Mouse (Mus musculus) CD8-positive naive resting alpha-beta T cell, adult 2 months (primary cell): ENCODE measurements around the gene St7.
"Not testable (repeated sequence)": the region's sequence is repeated elsewhere in the genome, so short reads cannot be mapped to it uniquely, and the experiment has no call there.

Source experiments
- DNase-seq, 2 experiments: peaks; one replicate each; pipeline ENCODE4 v3.0.0; 2022; ENCODE audit warnings: low read depth in 2 of 2, low spot score in 2 of 2

The St7 gene

DNA sequence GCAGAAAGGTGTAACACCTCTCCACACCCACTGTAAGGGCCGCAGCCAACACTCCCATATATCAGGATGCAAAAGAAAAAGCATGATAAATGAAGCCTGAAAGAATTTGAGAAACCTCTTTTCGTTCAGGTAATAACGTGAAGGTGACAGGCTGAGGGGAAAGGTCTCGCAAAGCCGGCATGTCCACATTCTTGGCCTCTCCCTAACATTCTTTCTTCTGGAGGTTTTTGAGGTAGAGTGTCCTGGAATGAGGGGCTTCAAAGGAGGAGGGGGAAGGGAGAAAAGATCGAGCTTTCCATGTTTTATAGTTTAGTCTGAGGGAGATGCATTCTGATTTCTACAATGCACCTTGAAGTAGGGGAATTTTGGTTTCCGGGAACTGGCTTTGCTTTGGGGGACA is at the start of gene St7:
Gene St7, plus strand, starts transcription at position 287 of the 400 bp plus-strand sequence.
- no peak for DNase-seq

DNA sequence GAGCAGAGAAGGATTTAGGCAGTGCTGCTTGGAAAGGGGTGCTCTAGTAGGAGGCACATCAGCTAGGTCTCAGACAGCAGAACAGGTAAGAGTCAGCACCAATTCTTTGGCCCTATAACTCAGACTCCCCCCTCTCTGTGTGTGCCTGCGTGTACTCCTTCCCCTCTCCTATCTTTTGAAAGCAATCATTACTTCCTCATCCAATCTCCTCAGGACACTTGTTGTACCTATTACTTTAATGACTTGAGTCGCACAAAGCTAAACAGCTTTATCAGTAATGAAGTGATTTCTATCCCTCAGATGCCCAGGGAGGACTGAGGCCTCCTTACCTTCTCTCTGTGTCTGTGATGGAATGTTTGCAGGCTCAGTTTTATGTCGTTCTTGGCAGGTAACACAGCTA is 46.6 kb upstream of the St7 start:
- no peak for DNase-seq

DNA sequence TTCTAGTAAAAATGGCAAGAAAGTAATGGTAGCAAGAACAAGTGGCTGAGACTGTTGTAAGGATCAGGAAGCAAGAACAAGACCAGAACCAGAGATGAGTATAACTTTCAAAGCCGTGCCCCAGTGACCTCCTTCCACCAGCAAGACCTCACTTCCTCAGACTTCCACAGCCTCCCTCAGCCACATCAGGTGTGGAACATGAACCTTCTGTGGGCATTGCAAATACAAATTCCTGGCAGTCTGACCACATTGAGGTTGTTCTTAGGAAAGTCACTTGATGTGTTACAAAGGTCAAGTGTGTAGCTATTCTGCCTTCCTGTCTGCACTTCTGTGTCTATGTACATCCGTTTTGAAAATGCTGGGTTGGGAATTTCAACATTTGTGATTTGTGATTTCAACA is 40.6 kb upstream of the St7 start:
- DNase-seq = no peak

DNA sequence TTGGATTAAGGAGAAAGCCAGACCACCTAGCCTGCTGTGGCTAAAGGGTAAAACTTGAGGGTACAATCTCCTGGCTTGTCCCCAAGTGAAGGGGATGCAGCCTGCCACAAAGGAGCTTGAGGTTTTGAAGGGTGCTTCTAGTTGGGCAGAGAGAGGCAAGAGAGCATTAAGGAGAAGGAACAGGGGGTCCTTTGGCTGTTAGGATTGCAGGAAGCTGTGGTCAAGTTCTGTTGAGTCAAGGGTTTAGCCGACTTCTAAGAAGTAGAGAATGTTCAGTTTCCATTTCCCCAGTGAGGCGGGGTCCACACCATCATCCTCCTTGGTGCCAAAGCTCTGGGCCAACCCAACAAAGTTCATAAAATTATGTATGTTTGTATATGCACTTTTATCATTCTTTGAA is 37.7 kb upstream of the St7 start:
- no peak for DNase-seq

DNA sequence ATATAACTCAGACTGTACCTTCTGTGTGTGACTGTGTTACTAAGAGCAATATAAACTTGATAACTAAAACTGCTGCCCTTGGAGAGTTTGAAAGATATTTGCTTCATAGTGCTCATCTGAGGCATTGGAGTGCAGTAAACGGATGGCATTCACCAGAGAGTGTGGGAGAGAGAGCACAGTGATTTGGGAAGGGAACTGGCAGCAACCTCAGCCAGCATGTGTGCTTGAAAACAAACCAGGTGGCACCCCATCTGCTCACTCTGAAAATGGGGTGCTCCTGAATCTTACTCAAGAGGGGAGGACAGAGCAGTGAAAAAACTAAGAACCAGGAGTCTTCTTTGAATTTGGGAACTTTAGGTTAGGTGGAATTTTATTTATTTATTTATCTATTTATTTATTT is 35.4 kb upstream of the St7 start:
- no peak for DNase-seq

DNA sequence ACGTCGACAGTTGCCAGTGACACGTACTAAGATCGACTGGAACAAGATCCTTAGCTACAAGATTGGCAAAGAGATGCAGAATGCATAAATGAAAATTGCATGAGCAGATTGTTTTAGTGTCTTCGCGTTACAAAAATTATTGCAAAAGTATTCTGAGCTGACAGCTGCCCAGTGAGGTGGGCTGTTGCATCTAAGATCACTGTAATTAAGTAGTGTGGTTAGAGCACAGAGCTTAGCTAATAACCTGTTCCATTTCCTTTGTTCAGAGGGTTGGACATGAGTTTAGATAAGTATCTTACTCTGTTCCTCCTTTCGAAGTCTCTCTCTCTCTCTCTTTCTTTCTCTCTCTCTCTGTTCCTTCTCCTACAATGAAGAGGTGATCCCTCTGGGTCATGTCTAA is 27.4 kb upstream of the St7 start:
- no peak for DNase-seq

DNA sequence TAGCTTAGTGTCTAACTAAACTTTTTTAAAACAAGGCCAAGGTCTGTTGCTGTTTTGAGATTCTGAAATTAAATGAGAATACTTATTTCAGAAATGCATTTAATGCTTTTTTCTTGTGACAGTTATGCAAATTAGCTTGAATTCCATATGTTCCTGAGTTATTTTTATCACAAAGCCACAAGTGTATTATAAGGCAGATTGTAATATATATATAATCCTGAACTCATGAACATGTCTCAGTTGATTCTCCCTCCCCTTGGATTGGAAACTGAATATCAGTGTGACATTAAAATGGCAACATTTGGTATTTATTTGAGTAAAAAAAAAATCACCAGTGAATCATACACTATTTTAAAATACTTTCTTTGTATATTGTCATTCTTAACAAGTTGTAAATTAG is 26.7 kb upstream of the St7 start:
- DNase-seq = no peak

DNA sequence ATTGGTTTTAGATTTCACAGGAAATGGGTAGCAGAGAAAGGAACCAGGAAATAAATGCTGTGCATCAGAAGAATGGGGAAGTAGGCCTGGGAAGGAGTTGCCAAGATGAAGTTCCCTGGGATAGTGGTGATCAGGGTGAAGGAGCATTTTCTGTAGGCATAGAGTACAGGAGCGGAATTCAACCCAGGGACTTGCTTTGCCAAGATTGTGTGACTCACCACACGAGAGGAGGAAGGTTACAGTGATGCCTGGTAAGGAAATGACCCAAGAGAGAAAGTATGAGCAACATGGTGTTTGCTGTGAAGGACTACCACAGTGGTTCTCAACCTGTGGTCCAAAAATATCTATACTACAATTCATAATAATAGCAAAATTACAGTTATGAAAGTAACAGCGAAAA is 24.9 kb upstream of the St7 start:
- DNase-seq = no peak

DNA sequence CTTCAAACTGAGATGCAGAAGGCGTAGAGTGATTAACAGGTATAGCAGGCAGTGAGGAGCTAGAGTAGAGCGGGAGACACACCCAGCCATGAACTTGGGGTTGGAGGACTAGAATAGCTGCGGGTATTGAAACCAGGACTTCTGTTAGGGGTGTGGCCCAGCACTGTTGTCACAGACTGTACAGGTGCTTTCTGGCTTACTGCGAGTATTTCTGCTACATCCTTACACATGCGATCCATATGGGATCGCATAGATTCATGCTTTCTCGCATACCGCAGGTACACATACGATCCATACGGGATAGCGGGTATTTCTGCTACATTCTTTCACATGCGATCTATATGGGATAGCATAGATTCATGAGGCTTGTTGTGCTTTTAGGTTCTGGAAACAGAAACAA is 24.4 kb upstream of the St7 start:
- DNase-seq = no peak

DNA sequence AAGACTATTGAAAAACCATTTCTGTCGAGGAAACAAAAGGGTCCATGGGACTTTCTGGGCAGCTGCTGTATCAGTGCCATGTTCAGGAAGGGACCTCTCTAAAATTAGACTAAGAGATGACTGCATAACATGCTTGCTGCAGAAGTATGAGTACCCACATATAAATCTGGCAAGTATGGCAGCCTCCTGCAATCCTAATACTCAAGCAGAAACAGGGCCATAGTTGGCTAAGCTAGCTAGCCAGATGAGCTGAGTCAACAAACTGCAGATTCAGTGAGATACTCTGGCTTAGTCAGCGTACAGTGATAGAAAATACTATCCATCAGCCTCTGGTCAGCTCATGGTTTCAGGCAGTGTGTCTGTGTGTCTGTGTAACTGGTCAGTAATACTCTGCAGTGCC is 22.9 kb upstream of the St7 start:
- DNase-seq = no peak

DNA sequence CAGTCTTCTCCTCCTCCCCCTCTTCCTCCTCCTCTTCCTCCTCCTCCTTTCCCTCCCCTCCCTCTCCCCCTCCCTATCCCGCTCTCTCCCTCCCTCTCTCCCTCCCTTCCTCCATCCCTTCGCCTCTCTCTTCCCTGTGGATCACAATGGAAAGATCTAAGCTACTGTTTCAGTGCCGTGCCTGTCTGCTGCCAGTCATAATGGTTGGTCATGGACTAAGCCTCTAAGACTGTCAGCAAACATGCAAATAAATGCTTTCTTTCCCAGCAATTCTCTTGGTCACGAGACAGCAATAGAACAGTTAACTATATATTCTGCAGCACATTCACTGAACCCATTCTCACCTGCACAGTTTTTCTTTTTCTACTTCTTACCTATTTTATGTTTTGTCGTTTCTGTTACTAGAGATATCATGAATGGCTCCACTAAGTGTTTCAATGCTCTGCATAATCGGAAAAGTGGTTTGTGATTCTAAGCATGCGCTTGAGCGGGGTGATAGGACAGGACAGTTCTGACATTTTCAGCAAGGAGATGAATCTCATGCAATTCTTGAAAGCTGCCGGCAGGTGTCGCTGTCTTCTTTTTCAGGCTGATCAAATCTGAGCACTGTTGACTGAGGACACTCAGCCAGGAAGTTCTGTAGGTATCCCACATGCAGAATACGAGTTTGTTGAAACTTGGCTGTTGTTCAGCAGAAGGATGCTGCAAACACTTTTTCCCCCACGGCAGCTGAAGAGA is 17.5 kb upstream of the St7 start:
- peak; percentile 35 to 54 for DNase-seq

DNA sequence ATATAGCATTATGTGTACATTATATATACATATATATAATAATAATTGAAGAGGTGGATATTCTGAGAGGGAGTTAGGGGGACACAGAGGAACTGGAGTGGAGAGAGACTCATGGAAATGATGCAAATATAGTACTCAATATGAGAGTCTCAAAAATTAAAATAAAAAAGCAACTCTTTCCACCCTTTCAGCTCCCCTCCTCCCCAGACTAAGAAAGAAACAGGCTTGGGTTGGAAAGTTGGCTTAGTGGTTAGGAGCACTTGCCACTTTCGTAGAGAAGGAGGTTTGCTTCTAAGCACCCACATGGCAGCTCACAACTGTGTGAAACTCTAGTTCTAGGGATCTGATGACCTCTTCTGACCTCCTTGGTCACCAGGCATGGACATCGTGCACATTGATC is 15.7 kb upstream of the St7 start:
- no peak for DNase-seq

DNA sequence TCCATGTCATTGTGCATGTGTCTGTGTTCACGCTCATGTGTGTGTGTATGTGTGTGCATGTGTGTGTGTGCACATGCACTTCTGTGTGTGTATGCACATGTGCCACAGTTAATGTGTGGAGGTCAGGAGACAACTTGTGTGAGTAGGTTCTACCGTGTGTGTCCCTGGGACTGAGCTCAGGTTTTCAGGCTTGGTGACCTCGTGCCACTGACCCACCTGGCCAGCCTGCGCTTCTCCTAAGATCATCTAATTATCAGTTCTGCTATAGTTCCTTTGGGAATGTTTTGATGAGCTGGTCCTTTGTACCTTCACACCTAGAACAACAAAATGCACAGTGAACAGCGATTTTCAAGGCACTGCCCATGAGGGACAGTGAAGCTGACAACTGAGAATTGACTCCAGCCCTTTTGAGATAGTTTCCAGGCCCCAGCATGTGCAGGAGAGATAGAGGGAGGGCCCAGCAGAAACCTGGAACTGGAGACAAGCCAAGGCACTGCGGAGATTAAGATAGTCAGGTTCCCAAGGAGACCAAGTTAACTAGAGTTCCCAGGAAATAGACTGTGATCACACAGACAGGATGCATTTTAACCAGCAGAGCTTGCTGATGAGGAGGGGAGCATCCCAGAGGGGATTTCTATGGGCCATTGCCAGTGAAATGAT is 12.3 kb upstream of the St7 start:
- no peak for DNase-seq

DNA sequence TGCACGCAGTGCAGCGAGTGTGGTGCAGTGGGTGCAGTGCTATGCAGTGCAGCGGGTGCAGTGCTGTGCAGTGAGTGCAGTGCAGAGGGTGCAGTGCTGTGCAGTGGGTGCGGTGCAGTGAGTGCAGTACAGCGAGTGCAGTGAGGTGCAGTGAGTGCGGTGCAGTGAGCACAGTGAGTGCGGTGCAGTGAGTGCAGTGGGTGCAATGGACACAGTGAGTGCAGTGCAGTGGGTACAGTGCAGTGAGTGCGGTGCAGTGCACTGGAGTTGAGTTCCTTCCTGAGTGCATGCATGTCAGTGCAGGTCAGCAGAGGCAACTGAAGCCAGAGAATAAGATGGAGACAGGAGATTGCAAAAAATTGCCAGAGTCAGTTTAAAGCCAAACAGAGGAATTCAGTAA is 10.9 kb upstream of the St7 start:
- DNase-seq = no peak

DNA sequence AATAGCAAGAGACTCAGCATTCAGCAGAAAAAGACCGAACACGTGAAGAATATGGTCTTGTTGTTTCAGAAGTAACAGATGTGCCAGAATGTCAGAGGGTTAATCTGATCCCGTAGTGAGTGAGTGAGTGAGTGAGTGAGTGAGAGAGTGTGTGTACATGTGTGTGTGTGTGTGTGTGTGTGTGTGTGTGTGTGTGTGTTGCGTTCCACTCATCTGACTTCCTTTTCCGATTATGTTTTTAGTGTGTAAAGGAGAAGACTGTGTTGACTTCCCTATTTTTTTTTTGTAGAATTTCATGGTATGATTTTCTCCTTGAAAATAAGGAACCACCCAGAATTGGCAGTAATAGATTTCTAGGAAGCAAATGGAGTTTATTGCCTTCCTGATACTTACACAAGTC is 4.1 kb upstream of the St7 start:
- DNase-seq = no peak

DNA sequence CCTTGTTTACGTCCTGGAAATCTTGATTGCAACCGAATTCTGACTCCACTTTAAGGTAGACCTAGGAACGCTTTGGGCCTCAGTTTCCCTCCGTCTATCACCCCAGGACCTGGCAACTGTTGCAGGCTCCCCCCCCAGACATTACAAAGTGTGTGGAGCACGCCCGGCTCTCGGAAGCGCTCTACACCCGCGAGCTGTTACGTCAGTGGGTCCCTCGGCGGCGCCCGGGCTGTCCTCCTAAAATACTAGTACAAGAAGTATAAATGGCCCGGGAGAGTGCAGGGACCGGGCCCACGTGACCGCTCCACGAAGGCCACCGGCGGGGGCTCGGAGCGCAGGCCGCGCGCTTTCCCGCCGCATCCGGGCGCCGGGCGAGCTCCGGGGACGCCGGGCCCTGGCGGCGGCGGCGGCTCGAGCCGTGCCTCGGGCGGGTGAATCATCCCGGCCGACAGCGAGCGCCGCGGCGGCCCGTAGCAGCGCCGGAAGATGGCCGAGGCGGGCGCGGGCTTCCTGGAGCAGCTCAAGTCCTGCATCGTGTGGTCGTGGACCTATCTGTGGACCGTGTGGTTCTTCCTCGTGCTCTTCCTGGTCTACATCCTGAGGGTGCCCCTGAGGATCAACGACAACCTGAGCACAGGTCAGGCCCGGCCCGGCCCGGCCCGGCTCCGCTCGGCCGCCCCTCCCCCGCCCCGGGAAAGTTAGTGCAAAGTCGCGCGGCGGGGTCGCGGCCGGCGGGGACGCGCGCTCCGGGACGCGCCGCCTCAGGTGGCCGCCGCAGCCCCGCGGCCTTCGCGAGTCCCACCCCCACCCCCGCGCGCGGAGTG is 1.2 kb downstream of the St7 start:
- peak; percentile 38 to 40 for DNase-seq

DNA sequence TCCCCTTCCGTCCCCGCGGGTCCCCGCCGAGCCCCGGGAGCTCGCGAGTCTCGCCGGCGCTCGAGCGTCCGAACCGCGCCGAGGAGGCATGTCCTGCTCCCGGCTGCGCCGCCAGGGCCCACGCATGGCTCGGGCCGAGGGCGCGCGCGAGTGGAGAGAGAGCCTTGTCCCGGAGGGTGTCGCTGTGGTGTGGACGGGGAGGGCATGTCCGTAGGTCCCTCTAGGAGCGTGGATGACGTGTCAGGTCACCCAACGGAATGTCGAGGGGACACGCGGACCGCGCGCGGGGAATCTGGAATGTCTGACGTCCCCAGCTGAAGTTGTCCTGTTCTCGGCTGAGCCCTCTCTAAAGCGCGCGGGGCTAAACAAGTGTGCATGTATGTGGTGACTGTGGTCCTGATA is 1.8 kb downstream of the St7 start:
- DNase-seq = peak; percentile 38 to 47

DNA sequence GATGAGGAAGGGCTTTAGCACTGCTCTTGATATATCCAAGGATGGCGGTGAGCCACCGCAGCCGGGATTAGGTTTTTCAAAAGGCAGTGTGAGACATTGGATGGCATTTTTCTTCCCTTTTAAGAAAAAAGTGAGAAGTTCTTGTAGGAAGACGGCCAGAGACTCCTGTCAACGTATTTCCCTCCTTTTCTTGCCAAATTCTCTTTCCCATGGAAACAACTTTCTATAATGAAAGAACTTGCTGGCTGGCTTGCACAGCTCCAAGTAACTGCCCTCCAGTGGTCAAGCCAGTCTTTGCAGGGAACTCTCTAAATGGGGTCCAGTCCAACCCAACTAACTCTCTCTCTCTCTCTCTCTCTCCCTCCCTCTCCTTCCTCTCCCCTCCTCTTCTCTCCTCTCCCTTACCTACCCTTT is 3.6 kb downstream of the St7 start:
- DNase-seq = no peak

DNA sequence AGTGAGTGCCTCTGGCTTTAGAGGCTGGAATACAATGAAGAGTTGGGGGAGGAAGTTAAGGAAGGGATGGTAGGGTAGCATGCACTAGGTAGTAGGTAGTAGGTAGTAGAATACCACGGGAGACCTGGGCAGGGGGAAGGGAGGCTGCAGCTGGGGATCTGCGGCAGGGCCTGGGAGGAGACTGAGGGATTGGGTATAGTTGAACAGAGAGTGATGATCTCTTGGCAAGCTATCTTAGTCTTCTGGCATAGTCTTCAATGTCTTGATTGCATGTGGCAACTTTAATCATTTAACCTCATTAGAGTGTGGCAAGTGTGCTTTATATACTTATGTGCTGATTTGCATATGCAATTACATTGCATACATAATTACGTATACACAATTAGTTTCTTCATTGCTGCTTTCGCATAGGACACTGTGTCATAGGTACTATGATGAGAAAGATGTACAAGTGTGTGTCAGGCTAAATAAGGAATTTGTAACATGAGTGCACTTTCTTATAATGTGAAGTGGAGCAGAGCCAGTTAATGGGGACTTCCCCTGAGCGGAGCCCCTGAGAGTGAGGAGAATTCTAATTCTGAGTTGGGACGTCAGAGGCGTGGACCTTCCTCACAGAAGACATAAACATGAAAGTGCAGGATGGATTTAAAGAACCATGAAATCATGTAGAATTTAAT is 8.3 kb downstream of the St7 start:
- no peak for DNase-seq

DNA sequence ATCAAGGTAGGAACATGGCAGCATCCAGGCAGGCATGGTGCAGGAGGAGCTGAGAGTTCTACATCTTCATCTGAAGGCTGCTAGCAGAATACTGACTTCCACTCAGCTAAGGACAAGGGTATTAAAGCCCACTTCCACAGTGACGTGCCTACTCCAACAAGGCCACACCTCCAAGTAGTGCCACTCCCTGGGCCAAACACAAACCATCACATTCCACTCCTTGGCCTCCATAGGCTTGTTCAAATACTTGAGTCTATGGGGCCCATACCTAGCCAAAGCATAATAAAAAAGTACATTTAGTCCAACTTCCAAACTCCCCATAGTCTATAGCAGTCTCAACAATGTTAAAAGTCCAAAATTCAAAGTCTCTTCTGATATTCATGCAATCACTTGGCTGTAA is 11.3 kb downstream of the St7 start:
- DNase-seq = not testable (repeated sequence)

DNA sequence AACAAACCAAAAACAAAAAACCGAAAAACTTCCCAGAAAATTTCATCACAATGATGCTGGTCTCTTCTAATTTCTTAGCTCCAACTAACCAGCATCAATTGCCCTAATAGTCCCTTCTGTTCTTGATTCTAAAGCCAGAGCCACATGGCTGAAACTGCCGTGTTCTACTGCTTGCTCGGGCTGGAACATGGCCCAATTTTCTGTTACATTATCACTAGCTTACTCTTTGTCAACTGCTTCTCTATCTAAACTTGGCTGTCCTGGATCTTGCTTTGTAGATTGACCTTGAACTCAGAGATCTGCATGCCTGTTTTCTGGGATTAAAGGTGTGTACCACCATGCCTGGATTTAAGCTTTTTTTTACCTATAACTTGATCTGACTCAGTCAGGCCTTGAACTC is 13.2 kb downstream of the St7 start:
- DNase-seq = no peak

DNA sequence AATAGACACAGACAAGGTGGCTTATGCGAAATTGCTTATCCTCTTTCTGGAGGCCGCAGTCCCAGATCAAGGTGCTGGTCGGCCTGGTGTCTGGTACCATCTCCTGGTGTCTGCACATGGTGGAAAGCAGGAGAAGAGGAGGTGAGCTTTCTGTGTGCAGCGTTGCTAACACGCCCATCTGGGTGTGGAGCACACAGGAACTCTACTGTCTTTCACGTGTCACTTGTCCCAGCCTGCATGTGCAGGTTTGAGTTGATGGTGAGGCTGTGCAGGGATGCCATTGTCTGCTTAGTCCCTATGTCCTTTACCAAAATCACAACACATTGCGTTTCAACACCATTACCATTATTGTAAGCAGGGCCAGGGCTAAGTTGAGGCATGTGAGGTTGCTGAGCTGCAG is 26.2 kb downstream of the St7 start:
- DNase-seq = no peak
